Mouse (Mus musculus) megakaryocyte, embryonic 14.5 days (primary cell): ENCODE results near the gene Dcxr.

ENCODE experiments used
- FLI1 ChIP-seq: IDR thresholded peaks from 2 replicates; pipeline ENCODE4 v1.6.1; 2012; ENCODE audit warnings: low read length, inconsistent platforms, mixed read lengths
- GATA1 ChIP-seq: IDR thresholded peaks from 3 replicates; pipeline ENCODE4 v1.6.1; 2012; ENCODE audit warnings: mixed read lengths, low read length, inconsistent platforms, borderline replicate concordance

GRCm38 (mm10) chr11:120736424-120736823, 9.3 kb upstream of the Dcxr start:
- TF ChIP-seq GATA1 (no peak), FLI1 (no peak)
